Mouse (Mus musculus) spleen, postnatal 36 days (tissue): Measurements from ENCODE around the gene Bcl6.

Experiments used
- DNase-seq, 2 experiments: peaks; one replicate each; pipeline ENCODE4 v3.0.0; 2022; ENCODE audit warnings: low spot score in 2 of 2, mixed read lengths in 1 of 2

Gene Bcl6

DNA sequence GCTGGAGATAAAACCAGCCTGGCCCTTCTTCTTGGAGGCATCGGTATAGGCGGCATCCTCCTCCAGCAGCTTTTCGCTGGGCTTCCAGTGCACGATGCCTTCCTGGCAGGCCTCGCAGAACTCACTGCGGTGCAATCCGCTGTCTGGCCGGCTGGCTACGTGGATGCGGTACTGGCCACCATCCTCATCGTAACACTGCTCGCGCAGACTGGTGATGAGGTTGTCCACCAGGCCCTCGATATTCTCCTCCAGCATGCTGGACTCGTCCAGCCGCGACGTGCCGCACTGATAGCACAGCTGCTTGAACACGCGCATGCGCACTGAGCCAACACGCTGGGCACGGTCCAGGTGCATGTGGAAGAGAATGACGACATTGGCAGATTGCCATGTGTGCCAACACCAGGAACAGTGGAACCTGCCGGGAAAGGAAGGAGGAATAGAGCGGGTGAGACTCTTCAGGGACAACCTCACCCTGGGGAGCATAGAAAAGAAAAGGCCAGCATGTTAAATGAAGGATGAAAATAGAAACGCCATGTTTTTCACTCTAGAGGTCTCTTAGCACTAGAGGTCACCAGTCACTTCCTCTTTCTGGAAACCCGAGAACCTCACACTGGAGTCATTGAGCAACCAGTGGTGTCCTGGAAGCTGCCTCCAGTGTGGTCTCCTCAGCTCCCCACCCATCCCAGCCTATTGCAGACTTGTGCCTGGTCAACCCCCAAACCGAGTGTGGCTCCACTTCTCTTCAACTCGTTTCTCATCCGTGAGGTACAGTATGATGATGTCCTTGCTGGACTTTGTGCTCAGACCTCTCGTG is 61.1 kb downstream of the Bcl6 start:
- peak in 1 of 2 experiments; percentile 7 for DNase-seq

DNA sequence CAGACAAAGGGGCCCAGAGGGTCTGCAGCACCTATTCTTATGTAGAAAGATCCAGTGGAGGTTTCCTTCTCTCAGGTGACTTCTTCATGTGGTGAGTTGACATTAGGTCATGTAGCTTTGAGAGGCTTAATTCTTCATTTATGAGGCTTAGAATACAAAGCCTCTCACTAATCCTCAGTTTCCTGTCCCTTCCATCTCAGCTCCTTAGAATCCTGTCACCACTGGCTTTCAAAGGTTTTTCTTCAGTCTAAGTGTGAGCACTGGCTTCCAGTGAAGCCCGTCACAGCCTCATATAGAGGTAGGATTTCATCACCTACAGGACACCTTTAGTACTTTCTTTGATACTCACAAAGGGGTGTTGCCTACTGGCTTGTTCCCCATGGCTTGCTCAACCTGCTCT is 65.7 kb downstream of the Bcl6 start:
- DNase-seq, result no peak

DNA sequence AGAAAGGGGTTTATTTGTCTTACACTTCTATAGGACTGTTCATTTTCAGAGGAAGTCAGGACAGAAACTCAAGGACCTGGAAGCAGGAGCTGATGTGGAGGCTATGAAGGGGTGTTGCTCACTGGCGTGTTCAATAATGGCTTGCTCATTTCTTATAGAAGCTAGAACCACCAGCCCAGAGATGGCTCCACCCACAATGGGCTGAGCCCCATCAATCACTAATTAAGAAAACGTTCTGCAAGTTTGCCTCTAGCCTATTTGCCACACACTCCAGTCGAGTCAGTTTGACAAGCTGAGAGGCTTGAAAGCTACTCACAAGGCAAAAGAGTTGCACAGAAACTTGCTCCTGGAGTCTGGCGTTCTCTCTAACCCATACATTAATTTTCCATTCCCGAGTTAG is 67.0 kb downstream of the Bcl6 start:
- no peak for DNase-seq

DNA sequence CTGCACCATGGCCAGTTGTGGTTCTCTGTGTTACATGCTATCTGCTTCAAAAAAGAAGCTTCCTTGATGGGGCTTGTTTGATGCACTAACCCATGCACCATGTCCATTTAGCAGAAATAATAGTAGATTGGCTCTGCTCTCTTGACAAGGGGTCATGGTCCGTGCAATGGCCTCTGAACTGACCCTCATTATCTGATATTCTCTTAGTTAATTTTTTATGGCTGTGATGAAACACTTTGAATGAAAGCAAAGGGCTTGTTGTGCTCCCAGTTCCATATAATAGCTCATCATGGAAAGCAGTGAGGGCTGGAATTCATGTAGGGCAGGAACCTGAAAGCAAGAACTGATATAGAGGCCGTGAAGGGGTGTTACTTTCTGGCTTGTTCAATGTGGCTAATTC is 69.2 kb downstream of the Bcl6 start:
- DNase-seq, result no peak
